Mouse (Mus musculus): ENCODE measurements around the gene Btc.
A peak's percentile ranks its signal among the peaks of the same experiment; 100 is the strongest.

The Btc gene

DNA sequence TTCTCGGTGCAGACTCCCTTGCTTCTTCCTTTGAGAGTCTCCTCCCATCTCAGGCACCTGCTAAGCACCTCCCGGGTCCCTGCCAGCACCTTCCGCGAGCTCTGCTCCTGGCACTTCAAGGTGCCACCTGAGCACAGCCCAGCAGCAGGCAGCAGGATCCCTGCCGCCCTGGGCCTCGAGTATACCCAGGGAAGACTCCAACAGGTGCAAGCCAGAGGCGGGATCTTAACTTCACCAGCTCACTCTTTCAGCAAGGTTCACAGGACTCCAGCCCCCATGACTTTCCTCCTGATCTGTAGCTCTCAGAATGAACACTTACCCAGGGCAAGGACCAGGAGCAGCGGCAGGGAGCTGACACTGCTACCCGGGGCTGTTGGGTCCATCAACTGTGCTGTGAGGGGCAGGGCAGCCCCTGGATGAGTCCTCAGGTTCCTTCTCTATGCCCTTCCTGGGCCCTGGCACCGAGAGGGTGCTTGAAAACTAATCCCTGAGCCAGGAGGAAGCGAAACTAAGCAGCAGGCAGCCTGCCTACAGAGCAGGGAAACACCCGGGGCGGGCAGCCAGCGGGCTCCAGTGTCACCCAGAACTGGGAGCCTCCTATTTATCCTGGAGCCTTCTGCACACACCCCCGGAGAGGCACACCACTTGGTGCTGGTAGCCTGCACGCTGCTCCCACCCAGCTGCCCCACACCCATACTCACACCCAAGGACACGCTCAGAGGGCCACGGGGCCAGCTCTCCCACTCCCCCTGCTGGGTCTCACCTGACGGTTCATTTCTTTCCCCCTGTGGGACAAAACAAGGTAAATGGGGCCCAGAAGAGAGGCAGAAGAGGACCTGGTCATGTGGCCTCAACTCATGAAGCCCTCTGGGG lies at the start of gene Btc:
TSS of gene Btc (minus strand) at position 656 of the 873 bp plus-strand sequence.
- DNase-seq (ENCODE audit: low spot score), result peak; percentile 48

DNA sequence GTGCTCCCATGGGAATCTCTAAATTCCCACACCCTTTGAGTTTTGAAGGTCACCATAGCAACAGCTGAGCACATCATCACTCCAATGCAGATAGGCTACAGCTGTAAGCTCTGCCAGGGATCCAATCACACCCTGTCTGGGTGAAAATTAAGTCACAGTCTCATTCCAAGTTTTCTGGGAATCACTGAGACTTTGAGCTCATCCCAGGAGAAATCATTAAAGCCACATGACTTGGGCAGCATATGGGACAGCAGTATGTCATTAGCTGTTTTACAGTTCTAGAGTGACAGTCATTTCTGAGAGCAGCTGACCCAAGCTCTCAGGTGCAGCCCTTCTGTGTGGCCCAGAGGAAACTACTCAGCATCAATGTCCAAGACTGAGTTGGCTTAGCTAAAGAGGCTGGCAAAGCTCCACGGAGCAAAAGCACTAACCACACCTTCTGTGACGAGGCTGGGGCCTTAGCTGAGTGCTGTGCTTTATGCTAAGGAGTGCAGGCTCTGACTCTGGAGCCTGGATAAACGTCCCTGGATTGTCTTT lies 42.3 kb upstream of the Btc start:
- DNase-seq (ENCODE audit: low spot score), result no peak

DNA sequence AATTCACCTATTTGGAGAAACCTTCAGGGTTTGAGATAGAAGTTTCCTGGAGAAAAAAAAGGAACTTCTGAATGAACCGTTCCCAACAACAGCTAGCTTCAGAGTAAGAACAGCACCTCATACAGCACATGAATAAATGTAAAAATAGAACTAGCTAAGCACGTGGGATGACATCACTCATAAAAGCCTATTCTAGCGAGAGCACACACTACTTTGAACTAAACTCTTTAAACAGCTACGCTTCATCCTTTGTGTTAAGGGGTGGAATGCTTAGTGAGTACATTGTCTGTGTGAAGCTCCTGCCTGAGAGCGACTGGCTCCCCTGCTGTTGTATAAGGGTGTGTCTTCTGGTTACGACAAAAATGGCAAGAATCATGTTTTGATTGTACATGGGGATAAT lies 33.8 kb upstream of the Btc start:
- no peak for DNase-seq (ENCODE audit: low spot score)

GRCm38 (mm10) chr5:91434723-91435658 lies 32.2 kb upstream of the Btc start:
- DNase-seq (ENCODE audit: low spot score), result no peak

DNA sequence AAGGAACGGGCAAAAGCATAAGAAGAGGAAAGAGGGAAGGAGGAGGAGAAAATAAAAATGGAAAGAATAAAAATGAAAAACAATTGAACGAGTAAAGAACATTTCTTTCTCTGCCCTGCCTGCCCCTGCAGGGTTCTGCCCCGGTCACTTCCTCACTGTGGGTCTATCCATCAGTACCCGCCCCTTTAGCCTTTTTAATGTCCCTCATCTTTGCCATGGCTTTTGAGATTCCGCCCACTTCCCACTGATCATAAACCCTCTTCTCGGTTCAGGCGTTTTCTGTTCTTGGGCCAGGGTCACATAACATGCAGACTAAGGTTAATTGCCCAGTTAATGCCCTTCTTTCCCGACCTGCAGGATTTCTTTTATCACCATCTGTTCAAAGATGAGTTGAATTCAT lies 25.8 kb upstream of the Btc start:
- no peak for DNase-seq (ENCODE audit: low spot score)

GRCm38 (mm10) chr5:91413814-91414213 lies 11.0 kb upstream of the Btc start:
- DNase-seq (ENCODE audit: low spot score), result no peak

GRCm38 (mm10) chr5:91404263-91404662 lies 1.5 kb upstream of the Btc start:
- no peak for DNase-seq (ENCODE audit: low spot score)

GRCm38 (mm10) chr5:91403281-91403680 lies 487 bp upstream of the Btc start:
- no peak for DNase-seq (ENCODE audit: low spot score)

DNA sequence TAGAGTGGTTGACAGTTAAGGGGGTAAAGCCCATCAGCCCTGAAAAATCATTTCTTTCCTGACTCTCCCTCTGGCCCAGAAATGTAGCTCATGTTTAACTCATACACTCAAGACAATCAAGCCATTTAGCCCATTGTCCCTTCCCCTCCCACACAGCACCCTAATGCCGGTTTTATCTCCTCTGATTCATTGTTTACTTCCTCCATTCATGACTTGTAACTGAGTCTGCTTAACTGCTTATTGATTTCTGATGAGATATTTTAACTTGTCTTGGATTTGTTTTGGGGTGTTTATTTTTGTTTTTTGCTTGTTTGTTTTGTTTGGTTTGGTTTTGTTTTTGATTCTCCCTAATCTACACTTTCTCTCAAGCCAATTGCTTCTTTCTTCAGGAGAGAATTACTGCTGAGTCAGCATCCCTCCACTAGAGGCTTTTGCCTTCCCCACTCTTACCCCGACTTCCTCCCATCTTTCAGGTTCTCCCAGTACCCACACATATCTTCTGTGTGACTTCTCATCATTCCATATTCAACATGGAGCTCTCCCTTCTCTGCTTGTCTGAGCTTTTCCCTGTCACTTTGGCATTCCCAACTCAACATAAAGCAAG lies 2.2 kb downstream of the Btc start:
- DNase-seq (ENCODE audit: low spot score), result no peak

DNA sequence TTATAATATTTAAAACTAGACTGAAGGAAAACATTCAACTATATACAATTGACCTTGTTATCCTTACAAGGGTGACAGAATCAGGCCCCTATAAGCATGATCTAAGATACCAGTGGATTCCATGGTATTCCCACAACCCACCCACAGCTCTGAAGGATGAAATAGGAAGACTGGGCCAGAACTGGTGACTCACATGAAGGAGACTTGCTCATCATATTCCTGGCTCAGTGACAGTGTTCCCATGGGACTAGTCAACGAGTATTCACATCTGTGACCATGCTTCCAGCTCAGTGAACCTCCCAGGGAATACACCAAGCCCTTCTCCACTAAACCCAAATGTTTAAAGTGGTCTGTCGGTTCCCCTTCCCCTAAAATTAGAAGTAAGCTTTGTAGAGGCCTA lies 27.3 kb downstream of the Btc start:
- DNase-seq (ENCODE audit: low spot score), result no peak

DNA sequence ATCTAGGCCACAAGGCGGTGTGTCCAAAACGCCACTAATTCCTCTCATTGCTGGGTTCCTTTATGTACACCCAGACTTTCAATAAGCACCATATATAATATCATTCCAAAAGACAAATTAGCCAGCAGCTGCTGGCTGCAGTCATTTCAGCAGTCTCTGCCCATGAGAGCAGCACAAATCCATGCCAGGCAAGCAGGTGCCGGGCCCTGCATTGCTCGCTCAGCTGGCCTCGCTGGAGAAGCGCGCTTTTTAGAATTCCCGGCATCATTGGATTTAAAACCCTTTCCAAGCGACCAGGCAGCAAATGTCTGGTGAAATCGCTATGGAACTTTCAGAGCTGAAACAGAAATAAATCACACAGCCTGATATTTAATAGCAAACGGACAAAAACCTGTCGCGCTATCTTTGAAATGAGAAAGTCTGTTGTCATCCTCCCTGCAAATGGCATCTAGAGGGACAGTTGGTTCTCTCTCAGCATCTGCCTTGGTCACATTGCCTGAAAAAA lies 34.7 kb downstream of the Btc start:
- DNase-seq (ENCODE audit: low spot score), result no peak

GRCm38 (mm10) chr5:91366925-91367324 lies 35.9 kb downstream of the Btc start:
- DNase-seq (ENCODE audit: low spot score), result no peak

DNA sequence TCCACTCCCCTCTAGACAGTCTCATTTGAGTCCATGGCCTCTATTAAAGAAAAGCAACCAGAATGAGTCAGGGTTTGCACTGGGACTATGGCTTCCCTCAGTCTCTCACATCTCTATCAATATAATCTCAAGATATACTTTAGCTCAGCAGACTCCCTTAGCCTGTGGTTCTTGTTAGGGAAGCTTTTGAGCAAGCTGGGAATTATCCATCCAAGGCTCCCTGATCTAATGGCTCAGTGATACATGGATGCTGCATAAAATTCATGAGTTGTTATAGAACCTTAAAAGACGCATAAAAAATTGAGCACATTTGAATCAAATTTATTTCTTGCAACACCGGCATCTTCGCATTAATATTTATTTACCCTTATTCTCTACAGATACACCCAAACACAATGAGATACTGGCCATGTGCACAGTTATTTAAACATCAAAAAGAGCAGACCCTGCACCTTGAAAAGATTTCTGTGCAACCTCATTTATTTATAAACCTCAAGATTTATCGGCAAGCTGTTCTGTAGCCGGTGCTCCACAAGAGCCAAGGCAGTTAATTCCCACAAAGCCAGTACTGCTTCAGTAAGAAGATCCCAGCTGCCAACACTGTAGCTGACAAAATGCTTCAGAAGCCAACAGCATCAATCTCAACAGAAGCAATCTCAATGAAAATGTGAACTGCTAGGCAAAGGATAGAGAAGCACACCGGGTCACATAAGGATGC lies 39.4 kb downstream of the Btc start:
- no peak for DNase-seq (ENCODE audit: low spot score)

GRCm38 (mm10) chr5:91352645-91353044 lies 50.1 kb downstream of the Btc start:
- no peak for DNase-seq (ENCODE audit: low spot score)

GRCm38 (mm10) chr5:91345681-91346080 lies 57.1 kb downstream of the Btc start:
- no peak for DNase-seq (ENCODE audit: low spot score)

DNA sequence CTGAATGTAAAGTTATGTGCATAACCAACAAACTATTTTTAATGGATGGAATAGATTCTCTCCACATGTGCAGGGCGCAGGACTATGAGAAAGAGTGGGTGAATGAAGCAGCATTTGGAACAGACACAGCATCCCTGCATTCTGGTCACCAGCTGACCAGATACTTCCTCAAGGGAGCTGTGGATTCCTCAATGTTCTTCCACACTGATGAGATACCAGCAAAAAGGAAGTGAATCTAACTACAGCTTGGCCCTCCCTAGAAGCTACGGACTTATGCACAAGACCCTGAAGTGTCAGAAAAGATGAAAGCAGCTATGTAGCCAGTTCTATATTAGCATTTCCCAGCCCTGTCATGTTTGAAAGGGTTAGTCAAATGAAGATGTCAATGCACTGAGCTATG lies 57.7 kb downstream of the Btc start:
- DNase-seq (ENCODE audit: low spot score), result no peak

- DNase-seq (ENCODE audit: low spot score), result no peak
Measured at GRCm38 (mm10) chr5:91341981-91342760, 60.6 kb downstream of the Btc start.

- no peak for DNase-seq (ENCODE audit: low spot score)
Measured at GRCm38 (mm10) chr5:91334227-91334626, 68.6 kb downstream of the Btc start.

DNA sequence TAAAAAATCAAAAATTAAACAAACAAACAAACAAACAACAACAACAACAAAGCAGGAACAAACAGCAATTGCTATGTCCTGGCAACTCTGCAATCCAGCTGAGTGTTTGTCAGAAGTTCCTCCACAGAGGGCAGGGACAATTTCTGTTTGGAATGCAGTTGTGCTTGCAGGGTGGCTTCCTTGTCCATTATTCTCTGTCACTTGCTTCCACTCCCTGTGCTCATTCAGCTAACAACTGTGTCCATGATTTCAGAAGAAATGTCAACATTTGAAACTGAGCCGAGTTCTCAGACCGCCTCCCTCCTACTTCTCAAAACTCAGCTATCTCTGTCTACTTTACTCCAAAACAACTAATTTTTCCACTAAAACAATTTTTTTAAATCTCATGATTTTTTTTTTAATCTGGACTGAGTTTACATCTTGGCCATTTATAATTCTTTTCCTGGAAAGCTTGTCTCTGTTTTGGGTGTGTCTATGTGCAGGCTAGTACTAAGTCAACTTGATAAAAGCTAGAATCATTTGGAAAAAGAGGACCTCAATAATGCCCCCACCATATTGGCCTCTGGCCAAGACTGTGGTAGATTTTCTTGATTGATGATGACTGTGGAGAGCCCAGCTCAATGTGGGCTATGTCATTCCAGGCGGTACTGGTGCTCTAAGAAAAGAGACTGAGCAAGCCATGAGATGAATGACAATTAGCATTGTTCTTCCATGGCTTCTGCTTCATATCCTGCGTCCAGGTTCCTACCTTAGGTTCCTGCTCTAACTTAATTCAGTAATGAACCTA lies 70.5 kb downstream of the Btc start:
- DNase-seq (ENCODE audit: low spot score), result no peak

DNA sequence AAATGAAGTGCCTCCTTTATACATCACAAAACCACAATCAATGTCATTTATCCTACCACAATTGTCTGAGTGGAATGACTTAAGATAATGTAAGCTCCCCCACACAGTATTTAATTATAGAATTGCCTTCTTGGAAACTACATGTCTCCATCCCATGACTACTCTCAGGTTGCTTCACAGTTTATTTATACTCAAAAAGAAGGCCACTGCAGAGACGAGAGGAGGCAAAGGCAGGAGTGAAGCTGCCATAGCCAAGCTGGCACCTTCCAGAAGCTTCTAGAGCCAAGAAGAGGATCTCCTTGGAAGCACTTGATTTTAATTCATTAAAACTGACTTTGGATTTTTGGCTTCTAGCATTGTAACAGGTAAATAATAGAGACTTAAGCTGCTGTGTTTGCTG lies 81.0 kb downstream of the Btc start:
- no peak for DNase-seq (ENCODE audit: low spot score)
